Mouse (Mus musculus) olfactory bulb, adult 2 months (tissue): ENCODE measurements around the gene Sipa1l3. TPM values are rescaled to one million over a fixed set of nuclear protein-coding genes. Genes with fewer than 3 reads are reported as not detected.
A peak's percentile ranks its signal among the peaks of the same experiment; 100 is the strongest.

ENCODE experiments used
- H3K27ac ChIP-seq: fragments of 200-500 bp; 2 replicates; pipeline ENCODE4 v1.5.1; 2012; ENCODE audit warnings: low read depth, low read length; ENCODE audit not compliant: insufficient read depth
- H3K4me1 ChIP-seq: fragments of 200-500 bp; 2 replicates; pipeline ENCODE4 v1.6.1; 2012; ENCODE audit warnings: low read length; ENCODE audit not compliant: control insufficient read depth, insufficient read depth
- H3K4me3 ChIP-seq: fragments of 200-500 bp; 2 replicates; pipeline ENCODE4 v1.5.1; 2012; ENCODE audit warnings: mild to moderate bottlenecking, low read depth, low read length, moderate library complexity; ENCODE audit not compliant: insufficient read depth
- CTCF ChIP-seq: fragments of 200-500 bp; IDR thresholded peaks from 2 replicates; pipeline ENCODE4 v1.5.1; 2012; ENCODE audit warnings: low read depth, mild to moderate bottlenecking, low read length, moderate library complexity; ENCODE audit not compliant: insufficient read depth
- POLR2A ChIP-seq: fragments of 200-500 bp; IDR thresholded peaks from 2 replicates; pipeline ENCODE4 v1.6.1; 2012; ENCODE audit warnings: mild to moderate bottlenecking, low read depth, low read length, moderate library complexity; ENCODE audit not compliant: insufficient read depth
- WGBS: fragments of 180-500 bp; shearing (Covaris S2); methylation state at CpG from one replicate; pipeline ENCODE4 v1.1.7; 2018; 5-methylcytosine and 5-hydroxymethylcytosine counted together
- polyA plus RNA-seq: library from polyadenylated mRNA; stranded (reverse); fragments of >200 nt; gene quantifications from 2 replicates; pipeline ENCODE4 v1.2.4, GENCODE M21; 2012; ENCODE audit warnings: low replicate concordance; ENCODE audit not compliant: missing spikeins, insufficient read depth, insufficient read length

Sipa1l3 gene
- polyA plus RNA-seq, 1 experiment, result not detected

DNA sequence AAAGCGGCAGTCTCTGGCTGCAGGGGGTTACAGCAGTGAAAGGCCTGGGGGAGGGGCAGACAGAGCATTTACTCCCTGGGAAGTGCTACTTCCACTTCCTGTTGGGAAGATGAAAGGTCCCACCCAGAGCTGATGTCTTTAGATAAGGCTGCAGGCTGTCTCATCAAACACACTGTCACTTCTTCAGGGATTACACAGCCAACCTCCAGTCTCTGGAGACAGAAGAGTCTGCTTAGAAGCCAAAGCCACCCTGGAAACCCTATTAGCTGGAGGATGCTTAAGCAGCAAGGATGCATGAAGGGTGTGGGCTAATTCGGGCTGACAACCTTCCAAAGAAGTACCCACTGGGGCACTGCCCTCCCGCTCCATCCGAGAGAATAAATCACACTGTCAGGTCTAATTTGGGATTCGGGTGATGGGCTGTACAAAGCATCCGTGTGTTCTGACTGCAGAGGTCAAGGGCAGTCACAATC is 87.7 kb downstream of the Sipa1l3 start:
- H3K4me3 ChIP-seq, result no peak overlapping the region
- H3K27ac ChIP-seq, result no peak overlapping the region
- 43% methylated on average over 6 of the region's 6 CpGs for WGBS

DNA sequence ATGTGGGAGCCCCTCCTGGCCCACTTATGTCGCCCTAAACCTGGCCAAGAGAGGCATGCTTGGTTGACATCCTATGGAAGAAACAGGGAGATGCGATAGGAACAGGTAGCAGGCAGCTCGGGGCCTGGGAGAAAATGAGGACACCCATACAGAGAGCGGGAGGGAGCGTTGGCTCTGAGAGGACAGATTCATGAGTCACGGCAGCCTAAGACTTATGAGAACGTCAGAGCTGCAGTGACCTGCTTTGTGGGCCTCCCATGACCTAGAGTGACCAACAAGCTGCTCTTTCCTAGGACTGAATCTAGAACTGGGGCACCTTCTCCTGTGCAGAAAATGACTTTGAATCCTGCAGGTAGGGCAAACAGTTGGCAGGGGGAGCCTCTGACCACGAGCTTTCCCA is 92.4 kb downstream of the Sipa1l3 start:
- 88% methylated on average over 8 of the region's 8 CpGs for WGBS
- no peak overlapping the region for H3K4me3 ChIP-seq
- peaks cover 27% of the 10 kb centered on the region for H3K4me1 ChIP-seq
- H3K27ac ChIP-seq, result no peak overlapping the region
- TF ChIP-seq CTCF (no peak), POLR2A (no peak)

More for the DNA sequence above, 87.7 kb downstream of the Sipa1l3 start:
- TF ChIP-seq CTCF (no peak), POLR2A (no peak)
- H3K4me1 ChIP-seq, result peaks cover 36% of the 10 kb centered on the region

DNA sequence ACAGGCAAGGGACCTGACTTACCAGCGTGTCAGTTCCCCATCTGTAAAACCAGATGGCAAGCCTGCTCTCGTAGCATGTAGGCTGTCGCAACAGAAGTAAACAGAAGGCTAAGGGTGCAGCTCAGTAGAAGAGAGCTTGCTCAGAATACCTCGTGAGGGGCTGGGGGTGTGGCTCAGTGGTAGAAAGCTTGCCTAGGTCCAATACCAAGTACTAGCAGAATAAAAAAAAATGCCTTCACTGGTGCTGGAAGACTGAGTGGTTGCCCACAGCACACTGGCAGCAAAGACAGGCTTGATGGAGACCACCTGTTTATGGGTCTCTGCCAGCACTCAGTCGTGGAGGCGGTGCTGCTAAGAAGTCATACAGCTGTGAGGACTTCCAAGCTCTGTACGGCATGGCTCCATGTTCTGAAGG is 93.0 kb downstream of the Sipa1l3 start:
- 65% methylated on average over 7 of the region's 7 CpGs for WGBS
- Histone ChIP-seq H3K4me3 (no peak overlapping the region), H3K4me1 (peaks cover 28% of the 10 kb centered on the region), H3K27ac (no peak overlapping the region)
- TF ChIP-seq POLR2A, result no peak
- no peak for TF ChIP-seq CTCF

DNA sequence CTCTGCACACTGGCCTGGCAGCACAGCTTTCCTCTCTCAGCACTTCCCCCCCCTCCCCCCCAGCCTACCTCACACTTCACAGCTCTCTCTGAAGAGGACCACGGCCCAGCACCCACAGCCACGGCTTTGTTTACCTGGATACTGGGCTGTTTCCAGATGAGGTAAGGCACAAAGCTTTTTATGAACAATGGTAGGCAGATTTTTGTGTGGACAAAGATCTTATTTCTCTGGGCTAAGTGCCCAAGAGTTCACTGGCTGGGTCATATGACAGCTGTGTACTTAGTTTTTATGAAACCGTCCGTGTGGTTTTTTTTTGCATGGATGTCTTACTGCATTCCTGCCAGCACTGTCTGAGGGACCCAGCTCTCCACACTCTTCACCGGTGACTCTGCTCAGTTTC is 93.8 kb downstream of the Sipa1l3 start:
- TF ChIP-seq POLR2A (no peak), CTCF (no peak)
- Histone ChIP-seq H3K27ac (no peak overlapping the region), H3K4me3 (no peak overlapping the region), H3K4me1 (peaks cover 28% of the 10 kb centered on the region)
- 56% methylated on average over 5 of the region's 5 CpGs for WGBS

DNA sequence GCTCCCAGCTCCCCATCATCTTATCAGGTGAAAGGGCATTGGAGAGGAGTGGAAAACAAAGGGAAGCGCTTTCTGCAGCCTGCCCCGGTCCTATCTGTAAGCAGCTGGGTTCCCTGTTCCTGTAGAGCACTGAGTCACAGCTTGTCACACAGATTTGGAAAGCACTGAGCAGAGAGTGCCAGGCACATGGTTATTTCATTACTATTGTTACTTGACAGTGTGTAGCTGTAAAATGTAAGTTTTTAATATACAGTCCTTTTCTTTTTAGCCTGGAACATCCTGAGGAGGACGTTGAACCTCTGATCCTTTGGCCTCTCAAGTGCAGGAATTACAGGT is 96.6 kb downstream of the Sipa1l3 start:
- Histone ChIP-seq H3K27ac (peak overlapping the region; percentile 92), H3K4me1 (peaks cover 30% of the 10 kb centered on the region), H3K4me3 (no peak overlapping the region)
- 21% methylated on average over 3 of the region's 3 CpGs for WGBS
- TF ChIP-seq CTCF (no peak), POLR2A (no peak)

DNA sequence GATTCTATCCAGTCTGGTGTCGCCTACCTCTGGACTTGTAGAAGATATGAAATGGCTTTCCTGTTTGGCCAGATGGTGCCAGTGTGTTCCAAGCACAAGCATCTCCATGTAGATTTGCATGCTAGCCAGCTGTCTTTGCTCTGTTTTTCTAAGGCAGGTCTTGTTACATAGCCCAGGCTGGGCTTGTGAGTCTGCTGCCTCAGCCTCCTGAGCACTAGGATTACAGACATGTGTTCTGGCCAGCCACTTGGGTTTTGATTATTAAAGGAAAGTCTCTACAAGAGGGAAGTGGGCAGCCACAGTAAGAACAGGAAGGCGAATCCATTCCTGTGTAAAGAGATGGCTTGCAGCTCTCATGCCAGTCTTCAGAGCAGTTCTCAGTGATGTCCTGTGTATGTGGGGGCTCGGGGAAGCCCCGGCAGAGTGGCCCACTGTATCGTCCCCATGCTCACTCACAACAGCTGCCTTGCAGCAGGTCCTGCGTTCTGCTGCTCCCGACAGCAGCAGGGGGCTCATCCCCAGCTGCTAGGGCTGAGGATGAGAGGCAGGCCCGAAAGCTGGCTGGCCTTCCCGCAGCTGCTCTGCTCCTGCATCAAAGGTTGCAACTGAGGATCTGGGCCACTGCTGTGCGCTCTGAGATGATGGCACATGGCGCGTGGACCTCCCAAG is 97.1 kb downstream of the Sipa1l3 start:
- WGBS, result 29% methylated on average over 12 of the region's 12 CpGs
- Histone ChIP-seq H3K27ac (peak overlapping the region; percentile 92), H3K4me3 (no peak overlapping the region), H3K4me1 (peaks cover 29% of the 10 kb centered on the region)
- no peak for TF ChIP-seq CTCF
- 0 out of 2 replicates have a peak, but pooled peaks have one; percentile 18 for TF ChIP-seq POLR2A

DNA sequence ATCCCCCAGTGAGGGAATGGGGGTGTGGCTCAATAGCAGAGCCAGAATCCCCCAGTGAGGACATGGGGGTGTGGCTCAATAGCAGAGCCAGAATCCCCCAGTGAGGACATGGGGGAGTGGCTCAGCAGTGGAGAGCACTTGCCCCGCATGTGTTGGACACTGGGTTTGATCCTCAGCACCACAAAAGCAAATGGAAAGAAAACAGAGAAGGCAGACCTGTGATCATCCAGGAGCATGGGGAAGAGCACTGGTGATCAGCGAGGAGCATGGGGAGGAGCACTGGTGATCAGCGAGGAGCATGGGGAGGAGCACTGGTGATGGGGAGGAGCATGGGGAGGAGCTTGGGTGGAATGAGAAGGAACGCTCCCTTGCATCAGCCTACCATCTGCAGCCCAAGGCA is 98.6 kb downstream of the Sipa1l3 start:
- Histone ChIP-seq H3K4me1 (peaks cover 20% of the 10 kb centered on the region), H3K27ac (no peak overlapping the region), H3K4me3 (no peak overlapping the region)
- 79% methylated on average over 4 of the region's 4 CpGs for WGBS
- TF ChIP-seq CTCF, result no peak
- no peak for TF ChIP-seq POLR2A

DNA sequence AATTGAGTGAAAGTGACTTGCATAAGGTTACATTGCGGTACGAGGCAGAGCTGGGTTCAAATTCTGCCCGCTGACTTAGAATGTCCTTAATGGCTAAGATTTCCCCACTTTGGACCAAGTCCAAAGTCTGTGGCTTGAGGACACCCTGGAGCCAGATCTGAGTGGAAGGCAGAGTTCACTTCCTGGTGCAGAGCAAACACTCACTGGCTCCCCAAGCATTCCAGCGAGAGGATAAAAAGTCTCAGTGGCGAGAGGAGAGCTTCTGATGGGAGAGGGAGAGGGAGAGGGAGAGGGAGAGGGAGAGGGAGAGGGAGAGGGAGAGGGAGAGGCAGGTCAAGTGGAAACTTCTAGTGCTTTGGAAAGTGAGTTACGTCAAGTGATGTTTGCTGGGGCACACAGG is 100.2 kb downstream of the Sipa1l3 start:
- 80% methylated on average over 6 of the region's 6 CpGs for WGBS
- TF ChIP-seq POLR2A (no peak), CTCF (no peak)

DNA sequence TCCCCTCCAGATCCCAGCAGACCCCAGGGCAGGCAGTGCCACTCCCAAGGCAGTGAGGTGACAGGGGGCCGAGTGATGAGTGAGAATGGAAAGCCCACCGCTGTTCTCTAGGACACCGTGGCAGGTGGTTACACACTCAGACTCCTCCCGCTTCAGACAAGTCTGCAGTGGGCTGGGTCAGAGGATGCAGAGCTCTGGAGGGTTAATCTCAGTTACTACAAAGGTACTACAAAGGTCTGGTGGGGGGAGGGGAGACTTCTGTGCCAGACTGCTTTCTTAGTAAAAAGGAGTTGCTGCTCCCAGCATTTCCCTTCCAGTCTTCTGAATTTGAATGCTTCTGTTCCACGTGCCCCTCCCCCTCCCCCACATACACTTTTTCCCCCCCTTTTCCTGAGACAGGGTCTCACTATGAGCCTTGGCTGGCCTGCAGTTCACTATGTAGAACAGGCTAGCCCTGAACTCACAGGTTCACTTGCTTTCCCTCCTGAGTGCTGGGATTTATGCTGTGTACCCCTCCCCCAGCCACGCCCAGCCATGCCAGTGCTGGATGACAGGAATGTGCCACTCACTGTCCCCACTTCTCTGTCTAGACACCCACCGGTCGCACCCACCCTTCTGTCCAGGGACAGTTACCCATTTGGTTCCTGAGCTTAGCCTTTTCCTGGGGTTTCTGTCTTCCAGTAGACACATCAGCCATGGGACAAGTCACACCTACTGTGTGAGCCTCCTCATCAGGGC is 100.9 kb downstream of the Sipa1l3 start:
- no peak overlapping the region for H3K4me3 ChIP-seq
- no peak overlapping the region for H3K27ac ChIP-seq
- H3K4me1 ChIP-seq, result peaks cover 19% of the 10 kb centered on the region
- WGBS, result 57% methylated on average over 8 of the region's 8 CpGs
- TF ChIP-seq CTCF (no peak), POLR2A (no peak)

More for the DNA sequence above, 100.2 kb downstream of the Sipa1l3 start:
- Histone ChIP-seq H3K27ac (no peak overlapping the region), H3K4me3 (no peak overlapping the region), H3K4me1 (peaks cover 19% of the 10 kb centered on the region)
